Mouse (Mus musculus): ENCODE measurements around the gene Arhgef18.
A peak's percentile ranks its signal among the peaks of the same experiment; 100 is the strongest.

DNA sequence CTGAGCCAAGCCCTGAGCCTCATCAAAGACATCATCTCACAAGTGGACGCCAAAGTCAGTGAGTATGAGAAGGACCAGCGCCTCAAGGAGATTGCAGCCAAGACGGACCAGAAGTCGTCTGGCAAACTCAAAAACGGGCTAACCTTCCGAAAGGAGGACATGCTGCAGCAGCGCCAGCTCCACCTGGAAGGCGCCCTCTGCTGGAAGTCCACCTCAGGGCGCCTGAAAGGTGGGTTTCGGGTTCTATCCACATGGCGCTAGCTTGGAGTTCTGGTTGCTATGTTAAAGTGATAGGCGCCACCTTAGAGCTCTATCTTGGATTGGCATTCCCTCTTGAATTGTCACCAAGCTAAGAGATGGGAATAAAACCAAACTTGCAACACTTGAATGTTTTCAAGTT lies 46.7 kb downstream of the Arhgef18 start:
- TF ChIP-seq CTCF (IDR thresholded peaks at IDR 0.05; ENCODE audit: low read depth) (peak; percentile 75), EP300 (IDR thresholded peaks at IDR 0.05; ENCODE audit: low read depth) (no peak)
